Mouse (Mus musculus) T-helper 1 cell (primary cell): ENCODE results near the gene Cebpg.

Experiments
- in situ Hi-C: fragments of 300-600 bp; cut with MboI, MseI; formaldehyde crosslinking; loops from one replicate; pipeline ENCODE4 v1.15.1; 2025; ENCODE audit warnings: high pct_unique_total_duplicates

Gene Cebpg

DNA sequence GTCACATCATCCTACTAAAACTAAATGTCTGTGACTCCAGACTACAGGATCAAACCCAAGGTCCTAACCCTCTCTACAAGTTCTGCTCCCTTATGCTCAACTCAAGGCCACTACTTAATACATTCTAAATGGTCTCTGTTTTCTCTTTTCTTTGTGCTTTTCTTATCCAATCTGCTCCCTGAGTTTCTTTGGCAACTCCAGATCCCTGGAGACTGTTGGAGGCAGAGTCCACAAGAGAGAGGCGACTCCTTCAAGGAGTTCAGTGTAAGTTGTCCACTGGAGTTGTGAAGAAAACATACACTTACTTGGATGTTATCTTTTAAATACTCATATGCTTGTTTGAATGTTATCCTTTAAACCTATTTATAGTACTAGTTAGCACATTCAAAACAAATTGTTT lies 2.1 kb downstream of the Cebpg start:
- in situ Hi-C loops: no loop called here

DNA sequence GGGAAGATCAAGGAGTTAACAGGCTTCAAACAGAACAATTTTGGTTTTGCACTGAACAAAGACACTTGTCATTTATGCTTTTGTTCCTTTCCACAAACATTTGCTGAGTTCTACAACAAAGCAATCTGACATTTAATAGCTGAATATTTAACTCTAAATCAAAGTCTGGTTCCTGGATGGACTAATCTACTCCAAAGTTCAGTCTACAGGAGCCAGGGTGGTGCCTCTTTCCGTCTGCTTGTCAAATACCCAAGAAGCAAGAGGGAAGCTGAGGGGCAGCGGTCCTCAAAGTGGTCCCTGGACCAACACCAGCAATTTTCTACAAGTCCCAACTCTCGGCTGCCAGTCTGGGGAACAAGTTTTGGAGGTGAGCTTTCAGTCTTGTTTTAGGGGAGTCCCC lies 3.2 kb downstream of the Cebpg start:
- in situ Hi-C loops: no loop called here

DNA sequence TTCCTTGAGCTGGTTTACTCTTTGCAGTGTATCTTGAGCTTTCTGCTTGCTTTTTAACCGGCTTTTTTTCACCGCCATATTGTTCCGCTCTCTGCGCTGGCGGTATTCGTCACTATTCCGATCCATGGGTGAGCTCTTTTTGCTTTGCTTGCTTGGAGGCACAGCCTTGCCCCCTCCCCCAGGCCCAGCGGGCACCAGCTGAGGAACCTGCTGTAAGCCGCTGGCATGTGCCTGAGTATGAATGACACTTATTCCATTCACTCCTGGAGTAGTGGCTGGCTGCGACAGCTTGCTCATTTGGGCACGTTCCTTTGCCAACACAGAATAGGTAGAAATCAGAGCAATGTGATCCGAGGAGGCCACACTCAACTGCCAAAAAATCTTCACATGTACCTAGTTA lies 5.8 kb downstream of the Cebpg start:
- in situ Hi-C loops: no loop called here

DNA sequence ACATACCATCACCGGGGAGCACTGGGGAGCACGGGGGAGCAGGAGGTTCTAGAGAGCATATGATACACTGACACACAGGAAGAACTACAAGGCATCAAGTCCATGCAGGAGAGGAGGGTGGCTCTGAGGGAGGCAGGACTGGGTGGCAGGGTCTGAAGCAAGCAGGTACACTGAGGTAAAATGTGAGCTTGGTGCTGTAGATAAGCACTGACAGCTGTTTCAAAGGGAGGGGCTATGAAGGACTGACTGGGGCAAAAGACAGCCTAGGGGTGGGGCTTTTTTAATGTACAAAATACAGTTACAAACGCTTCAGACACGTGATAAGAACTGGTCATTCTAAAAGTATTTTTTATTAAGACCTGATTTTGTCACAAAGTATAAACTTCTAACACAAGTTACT lies 10.3 kb downstream of the Cebpg start:
- in situ Hi-C loops: no loop called here

DNA sequence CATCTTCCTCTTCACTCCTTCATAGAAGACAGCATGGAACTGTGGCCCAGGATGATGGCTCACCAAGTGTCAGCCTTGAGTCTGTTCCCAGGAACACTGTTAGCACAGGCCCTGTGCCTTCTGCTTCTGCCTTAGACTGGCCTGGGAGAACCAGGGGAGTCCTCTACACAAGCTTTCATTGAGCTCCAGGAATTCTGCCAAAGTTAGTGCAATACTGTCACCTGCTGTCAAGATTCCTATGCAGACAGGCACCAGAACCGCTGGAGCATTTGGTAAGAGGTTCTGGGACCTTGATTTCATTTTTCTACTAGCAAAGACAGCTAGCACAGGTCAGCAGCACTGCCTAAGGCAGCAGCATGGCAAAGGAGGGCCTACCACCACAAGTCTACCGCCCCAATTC lies 11.7 kb downstream of the Cebpg start:
- in situ Hi-C loops: no loop called here

DNA sequence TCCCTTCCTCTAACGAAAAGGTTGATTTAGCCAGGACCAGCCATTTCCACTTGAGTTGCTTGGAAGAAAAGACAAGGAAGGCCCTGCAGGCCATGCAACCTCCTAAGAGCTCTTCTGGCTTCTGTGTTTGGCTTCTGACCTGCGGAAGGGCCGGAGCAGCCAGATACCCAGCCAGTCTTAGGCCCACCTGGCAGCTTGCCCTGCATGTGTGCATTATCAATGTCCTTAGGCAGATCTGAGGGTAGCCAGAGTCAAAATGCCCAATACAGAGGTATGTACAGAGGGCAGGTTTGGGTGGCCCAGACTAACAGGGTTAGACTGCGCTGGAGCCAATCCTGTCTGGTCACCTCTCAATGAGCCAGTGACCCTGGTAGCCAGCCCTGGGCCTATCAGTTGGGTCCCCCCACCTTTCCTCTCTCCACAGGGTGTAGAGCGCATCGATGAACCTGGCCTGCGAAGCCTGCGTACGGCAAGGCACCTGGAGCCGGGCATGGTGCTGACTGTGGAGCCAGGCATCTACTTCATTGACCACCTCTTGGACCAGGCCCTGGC lies 13.0 kb downstream of the Cebpg start:
- in situ Hi-C loops: no loop called here

DNA sequence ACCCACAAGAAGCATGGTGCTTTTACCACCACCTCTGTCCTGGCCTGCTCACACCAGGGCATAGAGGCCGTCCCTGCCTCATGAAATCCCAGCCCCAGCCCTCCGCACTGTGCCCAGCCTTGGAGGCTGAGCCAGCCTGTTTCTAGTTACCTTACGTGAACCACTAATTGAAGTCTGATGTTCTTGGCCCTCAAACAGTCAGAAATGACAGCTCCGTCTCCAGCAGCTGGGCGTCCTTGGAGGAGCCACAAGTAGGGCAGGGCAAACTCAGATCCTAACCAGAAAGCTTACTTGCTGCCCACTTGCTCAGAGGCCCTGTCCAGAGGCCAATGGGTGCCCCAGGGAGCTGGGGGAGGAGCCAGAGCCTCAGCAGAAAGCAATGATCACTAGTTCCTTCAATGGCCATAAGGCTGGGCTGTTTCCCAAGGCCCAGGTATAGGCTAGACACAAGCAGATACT lies 13.6 kb downstream of the Cebpg start:
- in situ Hi-C loops: no loop called here

DNA sequence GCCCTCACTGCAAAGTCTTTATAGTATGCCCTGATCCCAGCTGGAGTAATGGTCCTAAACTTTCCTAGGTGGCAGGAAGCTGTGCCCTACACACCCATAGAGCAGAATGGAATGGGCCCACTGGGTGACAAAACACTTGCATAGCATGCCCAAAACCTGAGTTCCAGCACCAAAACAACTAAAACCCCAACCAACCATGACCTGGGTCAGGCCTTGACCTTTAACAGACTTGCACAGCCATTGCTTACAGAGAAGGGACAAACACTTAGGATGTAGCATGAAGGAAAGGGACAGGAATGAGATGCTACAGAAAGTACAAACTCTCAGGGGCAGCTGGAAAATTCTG lies 14.2 kb downstream of the Cebpg start:
- in situ Hi-C loops: no loop called here

DNA sequence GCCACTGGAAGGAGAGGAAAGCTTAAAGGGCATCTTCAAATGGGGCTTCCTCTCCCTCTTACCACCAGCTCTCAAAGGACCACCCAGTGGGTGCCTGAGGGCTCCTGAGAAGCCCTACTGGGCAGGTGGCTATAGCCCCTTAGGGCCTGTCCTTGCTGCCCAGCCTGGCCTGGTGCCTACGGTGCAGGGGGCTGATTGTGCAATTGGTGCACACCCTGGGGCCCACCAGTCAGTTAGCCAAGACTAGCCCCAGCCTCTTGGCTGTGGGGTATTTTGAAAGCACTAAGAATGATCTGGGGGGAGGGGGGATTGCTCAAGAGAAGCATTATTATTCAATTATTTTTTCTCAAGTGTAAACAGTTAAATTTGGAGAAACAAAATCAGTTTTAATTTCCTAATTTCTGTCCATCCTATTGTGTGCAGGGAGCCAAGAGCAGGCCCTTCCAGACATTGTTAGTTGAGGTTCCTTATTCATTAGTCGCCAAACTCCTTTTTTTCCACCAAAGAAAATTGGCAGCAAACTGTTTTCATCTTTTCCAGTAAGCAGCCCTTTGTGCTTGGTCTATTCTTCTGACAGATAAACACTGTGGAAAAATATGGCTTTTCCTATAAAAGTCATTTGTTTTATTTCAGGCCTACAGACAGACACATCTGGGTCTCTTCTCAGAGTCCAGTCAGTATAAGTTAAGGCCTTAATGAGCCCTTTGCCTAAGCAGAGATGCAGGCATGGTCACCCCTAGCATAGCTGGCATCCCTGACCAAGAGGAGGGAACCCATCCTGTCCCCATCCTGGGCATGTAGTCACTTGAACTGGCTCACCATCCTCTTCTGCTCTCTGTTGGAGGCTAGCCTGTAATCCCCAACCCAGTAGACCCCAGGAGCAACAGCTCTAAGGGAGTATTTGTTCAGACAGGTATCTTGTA lies 14.8 kb downstream of the Cebpg start:
- in situ Hi-C loops: no loop called here

DNA sequence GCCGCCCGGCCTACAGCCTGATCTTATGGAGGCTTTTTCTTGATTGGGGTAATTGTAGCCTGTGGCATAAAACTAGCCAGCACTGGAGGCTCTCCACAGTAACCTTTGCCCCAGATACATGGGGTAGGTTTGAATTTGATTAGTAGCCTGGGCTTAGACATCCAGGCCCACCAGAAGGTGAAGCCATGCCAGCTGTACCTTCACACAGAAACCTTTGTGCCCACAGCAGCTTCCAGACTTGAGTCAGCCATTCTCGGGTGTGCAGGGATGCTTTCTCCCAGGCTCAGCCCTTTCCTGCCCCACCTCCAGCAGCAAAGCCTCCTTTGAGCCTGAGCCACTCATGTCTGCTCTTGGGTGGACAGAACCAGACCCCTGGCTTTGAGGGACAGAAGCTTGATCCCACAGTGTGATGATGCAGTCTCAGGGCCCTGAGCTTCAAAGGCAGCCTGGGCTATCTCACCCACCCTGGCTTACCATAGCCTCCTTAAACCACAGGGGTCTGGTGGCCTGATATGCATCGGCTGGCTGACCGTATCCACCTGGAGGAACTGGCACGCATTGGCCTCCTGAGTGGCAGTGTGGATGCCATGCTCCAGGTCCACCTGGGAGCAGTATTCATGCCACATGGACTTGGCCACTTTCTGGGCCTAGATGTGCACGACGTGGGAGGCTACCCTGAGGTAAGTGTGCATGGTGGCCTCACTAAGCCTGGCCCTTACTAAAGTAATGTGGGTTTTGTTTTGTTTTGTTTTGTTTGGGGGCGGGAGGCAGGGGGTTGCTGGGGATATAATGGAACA lies 16.0 kb downstream of the Cebpg start:
- in situ Hi-C loops: no loop called here

DNA sequence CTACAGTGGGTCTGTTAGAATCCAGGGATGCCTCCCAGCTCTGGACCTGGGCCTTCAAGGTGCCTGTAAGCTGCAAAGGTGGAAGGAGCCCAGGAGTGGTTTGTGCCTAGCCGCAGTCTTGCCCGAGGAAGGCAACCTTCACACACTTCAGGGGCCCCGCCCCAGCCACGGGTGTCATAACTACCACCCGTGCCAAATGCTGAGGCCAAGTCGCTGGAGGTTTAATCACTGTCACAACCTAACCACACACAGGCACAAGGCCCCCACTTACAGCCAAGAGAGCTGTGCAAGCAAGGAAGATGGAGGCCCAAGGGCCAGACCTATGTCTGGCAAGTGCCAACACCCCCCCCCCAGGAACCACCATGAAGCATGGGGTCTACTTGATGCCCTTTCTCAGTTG lies 19.0 kb downstream of the Cebpg start:
- in situ Hi-C loops: no loop called here

DNA sequence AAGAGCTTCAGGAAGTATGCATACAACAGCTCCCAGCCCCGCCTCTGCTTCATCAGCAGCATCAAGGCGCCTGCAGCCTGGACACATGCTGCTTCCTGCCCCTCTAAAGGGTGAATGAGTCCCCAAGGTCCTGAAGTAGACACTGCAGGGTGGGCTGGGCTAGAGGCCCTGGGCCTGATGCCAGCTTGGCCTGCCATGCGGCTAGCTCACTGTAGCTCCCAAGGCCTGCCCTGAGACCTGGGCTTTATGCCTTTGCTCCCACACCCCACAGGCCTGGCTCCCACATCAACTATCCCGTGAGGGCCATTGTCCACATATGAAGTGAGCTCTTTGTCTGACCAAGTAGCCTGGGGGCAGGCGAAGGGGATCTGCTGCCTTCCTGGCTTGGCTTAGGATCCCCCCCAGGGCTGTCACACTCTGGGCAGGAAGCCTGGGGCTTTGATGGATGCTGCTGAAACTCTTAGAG lies 20.1 kb downstream of the Cebpg start:
- in situ Hi-C loops: no loop called here

DNA sequence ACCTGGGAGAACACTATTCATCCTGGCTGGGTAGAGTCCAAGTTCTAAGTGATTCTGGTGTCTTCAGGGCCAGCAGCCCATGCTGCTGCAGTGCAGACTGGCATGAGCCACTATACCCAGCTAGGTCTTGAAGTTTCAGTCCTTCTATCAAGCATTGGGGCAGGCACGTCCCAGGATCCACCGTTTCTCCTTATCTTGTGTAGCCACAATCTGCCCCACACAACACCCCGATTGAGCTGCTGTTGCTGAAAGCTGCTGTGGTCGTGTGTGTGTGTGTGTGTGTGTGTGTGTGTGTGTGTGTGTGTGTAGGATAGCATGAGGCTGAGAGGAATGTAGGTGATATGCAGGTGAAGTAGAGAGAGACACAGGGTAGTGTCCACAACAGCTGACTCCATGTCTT lies 20.8 kb downstream of the Cebpg start:
- in situ Hi-C loops: no loop called here

DNA sequence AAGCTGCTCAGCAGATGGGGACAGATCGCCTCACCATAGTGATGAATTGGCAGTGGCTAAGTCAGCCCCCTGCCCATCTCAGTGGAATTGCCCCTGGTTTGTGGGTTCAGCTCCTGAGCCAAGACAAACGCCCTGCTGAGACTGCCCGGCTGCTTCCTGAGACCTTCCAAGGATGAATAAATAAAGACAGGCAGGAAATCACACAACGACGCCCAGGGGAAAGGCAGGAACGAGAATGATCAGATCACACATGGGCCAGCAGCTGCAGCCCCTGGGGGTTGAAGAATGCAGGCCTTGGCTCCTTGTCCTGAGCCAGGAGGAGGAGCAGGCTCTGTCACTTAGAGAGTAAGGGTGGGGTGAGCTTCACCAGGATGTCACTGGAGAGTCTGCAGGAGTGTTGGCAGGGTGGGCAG lies 21.2 kb downstream of the Cebpg start:
- in situ Hi-C loops: no loop called here

DNA sequence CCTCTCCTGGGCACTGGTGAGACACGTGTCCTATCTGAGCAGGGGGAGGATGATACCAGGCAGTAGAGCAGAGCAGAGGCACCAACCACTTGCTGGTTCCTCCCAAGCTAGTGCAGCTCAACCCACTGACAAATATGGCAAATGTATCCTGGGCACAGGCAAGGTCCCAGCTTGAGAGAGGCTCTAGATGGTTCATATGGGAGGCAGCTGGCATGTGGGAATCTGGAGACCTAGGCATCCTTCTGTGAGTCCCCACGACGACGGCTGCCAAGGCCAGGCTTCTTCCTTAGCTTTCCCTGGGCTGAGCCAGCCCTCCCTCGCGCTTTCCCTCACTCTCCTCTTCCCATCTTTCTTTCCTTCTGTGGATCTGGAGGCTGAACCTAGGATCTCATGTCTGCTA lies 25.8 kb downstream of the Cebpg start:
- in situ Hi-C loops: loop anchor here (5.0 kb wide), 1 partner anchor 142 kb away; no protein-coding TSS in a partner anchor

DNA sequence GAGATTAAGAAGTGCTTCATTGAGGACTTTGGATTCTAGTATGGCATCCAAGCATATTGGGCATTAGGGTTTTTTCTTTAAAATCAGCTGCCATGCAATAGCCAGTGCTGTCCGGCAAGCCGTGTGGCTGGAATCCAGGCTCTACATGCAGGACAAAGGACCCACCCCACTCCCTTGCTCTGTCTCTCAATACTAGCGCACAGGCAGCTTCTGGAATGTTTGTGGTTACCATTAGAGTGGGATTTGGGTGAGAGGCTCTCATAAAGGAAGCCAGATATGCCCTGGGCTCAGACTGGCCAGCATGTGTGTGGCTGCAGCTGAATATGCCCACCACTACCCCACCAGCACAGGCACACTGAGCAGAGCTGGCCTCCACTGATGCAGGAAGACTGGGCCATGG lies 26.7 kb downstream of the Cebpg start:
- in situ Hi-C loops: loop anchor here (5.0 kb wide), 1 partner anchor 143 kb away; no protein-coding TSS in a partner anchor

DNA sequence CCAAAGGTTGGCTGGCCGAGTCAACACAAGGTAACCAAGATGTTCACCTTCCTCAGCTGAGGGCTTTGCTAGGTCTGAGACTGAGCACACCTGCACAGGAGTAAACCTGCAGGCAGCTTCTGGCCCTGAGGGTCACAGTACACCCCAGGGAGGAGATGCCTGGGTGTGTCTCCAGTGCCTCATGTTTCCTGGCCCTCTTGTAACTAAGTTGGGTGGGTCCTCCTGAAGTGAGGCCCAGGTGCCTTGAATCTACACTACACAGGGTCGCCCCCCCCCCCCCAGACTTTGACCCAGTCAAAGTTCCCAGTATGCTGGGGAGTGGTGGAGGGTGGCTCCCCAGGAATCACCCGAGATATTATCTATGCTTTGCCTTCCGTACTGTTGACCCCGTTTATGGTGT lies 27.1 kb downstream of the Cebpg start:
- in situ Hi-C loops: no loop called here

DNA sequence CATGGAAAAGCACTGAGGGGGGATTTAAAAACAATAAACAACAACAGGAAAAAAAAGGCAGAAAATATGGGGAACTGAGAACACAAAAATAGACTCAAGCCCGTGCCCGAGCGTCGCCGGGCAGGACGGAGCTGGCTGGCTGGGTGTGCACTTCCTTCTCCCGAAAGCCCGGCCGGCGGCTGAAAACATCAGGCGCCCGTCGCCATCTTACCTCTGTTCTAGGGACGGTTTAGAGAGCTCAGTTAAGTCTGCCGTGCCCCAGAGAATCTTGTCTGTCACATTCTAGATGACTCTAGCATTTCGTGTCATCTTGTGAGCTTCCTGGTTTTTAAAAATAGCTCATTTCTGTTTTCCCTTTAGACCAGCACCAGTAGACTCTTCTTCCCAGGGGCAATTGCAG lies 27.8 kb downstream of the Cebpg start:
- in situ Hi-C loops: no loop called here

DNA sequence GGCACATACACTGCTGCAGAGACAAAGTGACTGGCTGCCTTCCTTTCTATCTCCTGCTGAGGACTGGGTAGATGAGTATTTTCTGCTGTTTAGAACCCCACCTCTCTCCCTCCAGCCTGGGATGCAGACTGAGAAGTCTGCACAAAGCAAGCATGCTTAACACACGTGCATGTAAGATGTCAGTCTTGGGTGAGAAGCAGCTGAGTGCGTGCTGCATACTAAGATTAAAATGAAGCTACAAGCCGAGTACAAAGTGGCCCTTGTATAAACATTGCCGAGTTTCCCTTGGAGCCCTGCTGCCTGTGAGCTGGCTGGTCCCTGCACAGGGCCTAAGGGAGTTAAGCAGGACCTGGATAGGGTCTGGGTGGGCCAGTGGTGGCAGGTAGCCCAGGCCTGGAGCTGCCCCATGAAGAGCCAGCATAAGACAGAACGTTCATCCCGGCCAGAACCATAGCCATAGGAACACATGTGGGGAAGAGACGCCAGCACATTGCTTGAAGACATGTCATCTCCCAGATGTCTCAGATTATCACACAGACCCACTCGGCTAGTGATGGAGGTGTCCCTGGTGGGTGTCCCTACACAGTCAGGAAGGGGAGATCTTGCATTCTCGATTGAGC lies 28.5 kb downstream of the Cebpg start:
- in situ Hi-C loops: no loop called here

DNA sequence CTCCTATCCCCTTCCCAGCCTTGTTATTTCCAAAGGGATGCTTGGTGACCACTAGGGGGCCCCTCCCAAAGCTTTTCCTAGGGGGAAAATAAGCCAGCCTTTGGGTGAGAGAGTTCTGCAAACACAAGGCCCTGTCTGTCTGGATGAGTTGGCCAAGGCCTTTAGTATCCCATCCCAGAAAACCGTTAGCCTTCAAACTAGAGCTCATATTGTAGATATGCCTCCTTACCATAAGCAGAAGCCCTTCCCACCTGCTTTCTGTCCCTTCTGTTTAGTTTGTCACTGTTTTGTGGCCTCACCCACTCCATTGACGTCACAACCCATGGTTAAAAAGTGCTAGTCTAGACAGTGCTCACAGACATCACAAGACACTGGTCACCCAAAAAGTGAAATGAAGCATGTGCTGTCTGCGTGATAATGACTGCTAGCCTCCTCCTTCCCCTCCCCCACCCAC lies 29.5 kb downstream of the Cebpg start:
- in situ Hi-C loops: no loop called here

DNA sequence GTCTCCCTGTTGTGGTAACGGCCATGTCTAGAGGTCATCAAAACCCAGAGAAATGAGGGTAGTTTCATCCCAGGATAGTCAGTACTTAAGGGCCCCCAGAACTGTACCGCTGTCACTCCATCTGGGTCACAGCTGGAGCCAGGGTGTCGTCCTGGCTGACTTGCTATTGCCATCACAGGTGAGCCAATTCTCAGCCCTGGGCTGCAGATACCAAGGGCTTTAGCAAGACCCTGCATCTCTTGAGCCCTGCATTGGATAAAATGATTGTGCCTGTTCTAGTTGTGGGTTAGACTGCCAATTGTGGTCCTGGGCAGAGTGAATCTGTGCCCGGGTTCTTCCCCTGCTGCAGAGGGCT lies 30.1 kb downstream of the Cebpg start:
- in situ Hi-C loops: no loop called here
